Mouse (Mus musculus): ENCODE measurements around the gene Opa3. TPM values are rescaled to one million over a fixed set of nuclear protein-coding genes. Genes with fewer than 3 reads are reported as not detected.
A peak's percentile ranks its signal among the peaks of the same experiment; 100 is the strongest.

Gene Opa3
- total RNA-seq, 2 experiments from 2014 or later: 42.7 to 46.8 TPM

DNA sequence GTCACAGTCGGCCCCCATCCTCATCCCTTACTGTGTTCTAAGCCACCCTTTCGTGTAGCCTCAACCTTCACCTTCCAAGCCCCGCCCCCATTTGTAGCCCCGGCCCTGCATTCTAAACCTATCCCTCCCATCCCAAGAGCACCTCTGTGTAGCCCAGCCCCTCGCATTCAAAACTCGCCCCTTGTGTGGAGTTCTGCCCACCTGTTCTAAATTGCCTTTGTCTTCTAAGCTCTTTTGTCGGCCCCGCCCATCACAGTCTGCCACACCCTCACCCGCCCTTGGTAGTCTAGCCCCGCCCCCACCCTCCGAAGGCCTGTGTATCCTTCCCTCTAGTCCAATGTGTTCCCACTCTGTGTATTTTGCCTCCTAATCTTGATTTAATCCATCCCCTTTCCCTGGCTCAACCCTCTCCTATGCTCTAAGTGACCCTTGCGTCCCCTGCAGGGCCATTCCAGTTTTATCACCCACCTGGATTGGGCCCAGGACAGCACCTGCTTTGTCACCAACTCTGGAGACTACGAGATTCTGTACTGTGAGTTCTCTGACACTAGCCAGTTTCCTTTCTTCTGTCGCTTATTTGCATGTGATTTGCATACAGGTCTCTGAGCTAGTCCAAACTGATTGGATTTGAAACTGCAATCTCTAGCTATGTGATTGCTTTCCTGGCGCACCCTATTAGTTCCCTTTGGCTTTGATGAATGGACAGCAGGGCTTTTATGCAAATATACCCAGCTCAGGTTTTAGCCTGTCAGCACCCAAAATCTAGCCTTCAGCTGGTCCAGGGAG is 25.9 kb upstream of the Opa3 start:
- DNase-seq (ENCODE audit: extremely low spot score in 1 of 2, low spot score in 2 of 2): no peak
- Histone ChIP-seq H3K4me3 (no peak overlapping the region), H3K27ac (no peak overlapping the region)
- no peak for TF ChIP-seq CTCF (IDR thresholded peaks at IDR 0.05)
- intact Hi-C loops (cut with DNase I): no loop called here

DNA sequence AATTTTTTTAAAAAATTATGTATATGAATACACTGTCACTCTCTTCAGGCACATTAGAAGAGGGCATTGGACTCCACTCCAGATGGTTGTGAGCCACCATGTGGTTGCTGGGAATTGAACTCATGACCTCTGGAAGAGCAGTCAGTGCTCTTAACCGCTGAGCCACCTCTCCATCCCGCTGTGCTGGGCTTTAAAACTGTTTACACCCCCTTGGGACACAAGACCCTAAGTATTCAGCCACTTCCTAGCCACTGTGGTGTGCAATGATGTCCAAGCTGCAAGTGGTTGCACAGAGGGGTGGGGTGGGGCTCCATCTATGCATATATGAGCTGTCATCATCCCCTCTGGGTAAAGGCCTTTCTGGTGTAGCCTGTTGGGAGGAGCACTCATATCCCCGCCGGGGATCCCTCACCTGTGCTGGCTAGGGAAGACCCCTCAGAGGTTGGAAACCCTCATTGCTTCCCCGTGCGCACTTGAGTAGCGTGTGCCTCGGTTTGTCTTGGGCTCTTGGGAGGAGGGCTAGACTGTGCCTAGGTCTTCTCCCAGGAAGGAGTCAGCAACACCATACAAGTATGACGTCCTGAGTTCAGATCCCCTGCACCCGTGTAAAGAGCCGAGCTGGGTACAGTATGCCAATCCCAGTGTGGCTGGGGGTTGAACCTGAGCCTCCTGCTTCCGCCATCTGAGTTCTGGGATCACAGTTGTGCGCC is 19.8 kb upstream of the Opa3 start:
- Histone ChIP-seq H3K4me3 (no peak overlapping the region), H3K27ac (no peak overlapping the region)
- intact Hi-C loops (cut with DNase I): loop anchor here (2.0 kb wide), 1 partner anchor 30 kb away; no protein-coding TSS in a partner anchor
- TF ChIP-seq CTCF (IDR thresholded peaks at IDR 0.05): no peak
- no peak for DNase-seq (ENCODE audit: extremely low spot score in 1 of 2, low spot score in 2 of 2)

DNA sequence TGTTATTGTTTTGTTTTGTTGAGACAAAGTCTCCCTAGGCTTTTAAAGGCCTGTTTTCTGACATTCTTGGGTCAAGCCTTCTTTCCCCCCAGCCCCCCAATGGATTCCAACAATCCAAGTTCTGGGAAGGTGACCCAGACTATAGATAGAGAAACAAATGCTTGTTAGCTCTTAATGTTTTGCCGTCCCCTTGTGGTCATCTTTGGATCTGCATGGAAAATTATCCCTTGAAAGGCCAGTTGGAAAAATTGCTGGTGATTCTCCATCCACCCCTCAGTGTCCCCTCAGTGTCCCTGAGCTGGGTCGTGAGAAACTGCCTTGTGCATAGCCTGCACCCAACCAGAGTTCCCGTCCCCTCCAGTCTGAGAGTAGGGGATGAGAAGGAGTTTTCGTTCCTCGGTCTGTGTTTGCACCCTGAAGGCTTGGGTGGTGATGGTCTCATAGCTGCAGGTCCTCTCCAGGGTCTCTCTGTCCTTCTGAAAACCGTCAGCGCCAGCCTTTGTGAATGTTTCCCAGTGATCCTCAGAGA is 19.1 kb upstream of the Opa3 start:
- no peak overlapping the region for H3K27ac ChIP-seq
- intact Hi-C loops (cut with DNase I): loop anchor here (2.0 kb wide), 1 partner anchor 30 kb away; no protein-coding TSS in a partner anchor
- DNase-seq (ENCODE audit: extremely low spot score in 1 of 2, low spot score in 2 of 2): peak; percentile 44 to 52
- peak; percentile 86 for TF ChIP-seq CTCF (IDR thresholded peaks at IDR 0.05)
- H3K4me3 ChIP-seq: no peak overlapping the region

DNA sequence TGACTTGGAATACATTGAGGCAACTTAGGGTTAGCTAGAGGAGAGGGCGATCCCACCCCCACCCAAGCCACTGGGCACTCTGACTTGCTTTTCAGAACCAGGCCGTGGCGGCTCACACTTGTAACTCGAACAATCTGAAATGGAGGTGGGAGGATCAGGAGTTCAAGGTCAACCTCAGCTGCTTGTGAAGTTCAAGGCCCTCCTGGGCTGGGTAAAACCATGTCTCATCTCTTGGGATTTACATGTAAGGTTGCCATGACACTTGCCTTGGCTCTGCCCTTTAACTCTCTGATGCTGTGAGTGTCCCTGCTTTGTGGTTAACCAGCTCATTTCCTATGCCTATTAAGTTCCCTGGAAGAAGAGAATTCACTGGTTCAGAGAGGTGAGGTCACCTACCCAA is 18.6 kb upstream of the Opa3 start:
- Histone ChIP-seq H3K27ac (no peak overlapping the region), H3K4me3 (no peak overlapping the region)
- no peak for DNase-seq (ENCODE audit: extremely low spot score in 1 of 2, low spot score in 2 of 2)
- intact Hi-C loops (cut with DNase I): loop anchor here (2.0 kb wide), 1 partner anchor 31 kb away; no protein-coding TSS in a partner anchor
- no peak for TF ChIP-seq CTCF (IDR thresholded peaks at IDR 0.05)

DNA sequence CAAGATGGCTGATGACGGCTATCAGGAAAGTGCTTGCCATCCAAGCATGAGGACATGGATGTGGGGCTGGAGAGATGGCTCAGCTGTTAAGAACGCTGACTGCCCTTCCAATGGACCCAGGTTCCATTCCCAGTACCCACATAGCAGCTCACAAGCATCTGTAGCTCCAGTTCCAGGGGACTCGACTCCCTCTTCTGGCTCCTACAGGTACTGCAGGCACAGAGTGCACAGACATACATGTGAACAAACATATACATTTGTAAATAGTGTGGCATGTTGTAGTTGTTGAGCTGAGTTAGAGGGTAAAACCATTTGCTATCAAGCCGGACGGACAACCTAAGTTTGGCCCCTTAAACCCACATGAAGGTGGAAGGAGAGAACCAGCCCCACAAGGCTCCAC is 18.1 kb upstream of the Opa3 start:
- intact Hi-C loops (cut with DNase I): no loop called here
- peak; percentile 32 for TF ChIP-seq CTCF (IDR thresholded peaks at IDR 0.05)
- Histone ChIP-seq H3K4me3 (no peak overlapping the region), H3K27ac (no peak overlapping the region)
- no peak for DNase-seq (ENCODE audit: extremely low spot score in 1 of 2, low spot score in 2 of 2)

DNA sequence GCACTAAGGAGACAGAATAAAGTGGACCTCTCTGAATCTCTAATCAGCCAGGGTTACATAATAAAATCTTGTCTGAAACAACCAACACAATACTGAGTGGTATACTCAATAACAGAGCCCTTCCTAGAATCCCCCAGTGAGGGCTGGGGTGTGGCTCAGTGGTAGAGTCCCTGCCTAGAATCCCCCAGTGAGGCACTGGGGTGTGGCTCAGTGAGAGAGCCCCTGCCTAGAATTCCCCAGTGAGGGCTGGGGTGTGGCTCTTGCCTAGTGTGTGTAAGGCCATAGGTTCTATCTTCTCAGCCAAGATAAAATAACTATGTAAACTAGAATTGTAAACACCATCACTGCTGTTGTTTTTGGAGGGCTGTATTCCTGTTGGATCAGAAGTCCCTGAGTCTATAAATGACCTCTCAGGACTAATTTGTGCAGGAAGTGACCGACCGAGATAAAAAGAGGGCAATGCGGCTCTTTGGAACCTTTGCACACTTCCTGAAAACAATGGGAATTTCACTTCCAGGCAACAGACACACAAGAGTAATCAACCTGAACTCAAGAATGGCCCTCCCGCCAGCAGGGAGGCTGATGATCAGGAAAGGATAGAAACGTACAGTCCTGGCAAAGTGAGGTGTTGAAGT is 17.0 kb upstream of the Opa3 start:
- TF ChIP-seq CTCF (IDR thresholded peaks at IDR 0.05): no peak
- intact Hi-C loops (cut with DNase I): no loop called here

DNA sequence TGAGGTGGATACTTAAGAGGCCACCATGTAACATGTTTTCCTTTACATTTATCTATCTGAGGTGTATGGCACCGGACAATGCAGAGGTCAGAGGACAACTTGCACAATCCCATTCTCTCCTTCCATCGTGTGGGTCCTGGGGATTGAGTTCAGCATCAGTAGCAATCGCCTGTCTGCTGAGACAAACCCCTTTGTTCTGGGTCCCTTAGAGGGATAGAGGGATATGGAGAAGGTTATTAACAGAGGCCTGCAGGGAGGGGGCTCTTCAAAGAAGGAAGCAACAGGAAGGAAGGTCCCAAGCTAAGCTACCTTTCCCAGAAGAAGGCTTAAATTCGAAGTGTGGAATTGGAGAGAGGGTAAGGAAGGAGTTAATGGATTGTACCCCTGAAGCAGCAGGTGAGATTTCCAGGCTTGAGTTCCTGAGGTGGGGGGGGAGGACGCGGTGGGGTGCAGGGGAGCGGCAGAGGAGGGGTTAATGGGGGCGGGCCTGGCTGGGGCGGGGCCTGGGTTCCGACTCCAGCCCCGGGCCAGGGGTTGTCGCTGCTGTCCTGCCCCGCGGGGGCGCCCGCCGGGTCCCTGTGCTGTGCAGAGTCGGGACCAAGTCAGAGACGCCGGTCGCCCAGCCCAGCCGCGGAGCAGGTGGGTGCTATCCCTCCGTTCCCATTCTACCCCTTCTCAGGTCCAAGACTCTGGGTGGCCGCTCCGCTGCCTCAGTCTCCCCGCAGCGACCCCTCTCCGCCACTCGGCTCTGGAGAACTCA is 16.0 kb upstream of the Opa3 start, which contains the start of gene Gpr4:
TSS of gene Gpr4 (plus strand) at position 543 of the 760 bp plus-strand sequence.
- intact Hi-C loops (cut with DNase I): no loop called here
- H3K4me3 ChIP-seq: peak within 1 kb of the TSS; percentile 53
- H3K27ac ChIP-seq: peak within 1 kb of the TSS; percentile 57; the same call in 1 of the 2 replicates
- TF ChIP-seq CTCF (IDR thresholded peaks at IDR 0.05): peak; percentile 14
- no peak for DNase-seq (ENCODE audit: extremely low spot score in 1 of 2, low spot score in 2 of 2)

More for the DNA sequence above, 17.0 kb upstream of the Opa3 start:
- Histone ChIP-seq H3K4me3 (no peak overlapping the region), H3K27ac (no peak overlapping the region)
- DNase-seq (ENCODE audit: extremely low spot score in 1 of 2, low spot score in 2 of 2): no peak

DNA sequence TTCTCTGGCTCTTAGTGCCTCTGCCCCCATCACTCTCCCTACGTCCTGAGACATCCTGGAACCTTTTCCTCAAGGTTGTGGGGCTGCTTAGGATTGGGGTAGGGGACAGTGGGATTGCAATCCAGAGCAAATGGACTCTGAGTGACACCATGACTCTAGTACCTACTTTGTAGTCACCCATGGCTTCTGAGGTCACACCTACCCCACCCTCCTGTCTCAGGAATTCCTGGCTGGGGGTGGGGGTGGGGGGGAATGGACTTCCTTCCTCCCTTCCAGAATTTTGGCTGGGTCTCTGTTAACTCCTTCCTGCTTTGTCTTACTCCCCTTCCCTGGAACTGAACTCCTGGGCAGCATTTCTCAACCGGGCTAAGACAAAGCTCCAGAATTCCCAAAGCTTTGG is 14.7 kb upstream of the Opa3 start:
- Histone ChIP-seq H3K4me3 (peak overlapping the region; percentile 27; the same call in 1 of the 2 replicates), H3K27ac (no peak overlapping the region; the same call in 1 of the 2 replicates)
- no peak for TF ChIP-seq CTCF (IDR thresholded peaks at IDR 0.05)
- intact Hi-C loops (cut with DNase I): no loop called here
- DNase-seq (ENCODE audit: extremely low spot score in 1 of 2, low spot score in 2 of 2): no peak

DNA sequence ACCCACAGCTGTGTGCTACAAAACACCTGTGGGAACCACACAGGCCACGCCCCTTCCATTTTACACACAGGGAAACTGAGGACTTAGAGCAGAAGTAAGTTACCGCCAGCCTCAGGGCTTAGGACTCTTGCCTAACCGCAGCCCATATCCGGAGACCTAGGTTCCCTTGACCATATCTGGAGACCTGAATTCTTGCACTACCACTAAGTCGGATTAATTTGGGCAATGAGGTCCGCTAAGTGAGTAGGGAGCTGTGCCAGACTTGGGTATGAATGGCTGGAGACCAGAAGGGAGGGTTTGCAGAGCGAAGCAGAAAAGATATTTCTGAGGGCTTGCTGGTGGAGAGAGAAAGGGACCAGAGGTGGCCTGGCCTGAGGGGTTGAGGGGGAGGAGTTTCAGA is 13.8 kb upstream of the Opa3 start:
- Histone ChIP-seq H3K27ac (no peak overlapping the region; the same call in 1 of the 2 replicates), H3K4me3 (no peak overlapping the region; the same call in none of the 2 replicates)
- no peak for TF ChIP-seq CTCF (IDR thresholded peaks at IDR 0.05)
- no peak for DNase-seq (ENCODE audit: extremely low spot score in 1 of 2, low spot score in 2 of 2)
- intact Hi-C loops (cut with DNase I): no loop called here

DNA sequence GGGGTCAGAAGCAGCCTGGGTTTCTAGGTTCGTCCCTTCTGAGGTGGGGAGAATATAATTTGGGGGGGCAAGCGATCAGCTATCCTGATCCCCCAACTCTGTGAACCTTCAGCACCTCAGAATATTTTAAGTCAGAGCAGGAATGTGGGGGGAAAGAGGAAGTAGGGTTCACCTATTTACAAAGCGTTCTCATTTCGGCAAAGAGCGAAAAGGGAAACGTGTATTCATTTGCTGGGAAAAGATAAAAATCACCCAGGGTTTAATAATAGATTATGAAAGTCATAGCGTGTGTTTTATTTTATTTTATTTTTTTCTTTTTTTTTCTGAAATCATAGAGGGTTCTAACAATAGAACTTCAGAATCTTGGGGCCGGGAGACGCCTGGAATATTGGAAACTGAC is 13.2 kb upstream of the Opa3 start:
- intact Hi-C loops (cut with DNase I): no loop called here
- TF ChIP-seq CTCF (IDR thresholded peaks at IDR 0.05): no peak
- Histone ChIP-seq H3K27ac (no peak overlapping the region; the same call in 1 of the 2 replicates), H3K4me3 (no peak overlapping the region; the same call in 1 of the 2 replicates)
- no peak for DNase-seq (ENCODE audit: extremely low spot score in 1 of 2, low spot score in 2 of 2)

DNA sequence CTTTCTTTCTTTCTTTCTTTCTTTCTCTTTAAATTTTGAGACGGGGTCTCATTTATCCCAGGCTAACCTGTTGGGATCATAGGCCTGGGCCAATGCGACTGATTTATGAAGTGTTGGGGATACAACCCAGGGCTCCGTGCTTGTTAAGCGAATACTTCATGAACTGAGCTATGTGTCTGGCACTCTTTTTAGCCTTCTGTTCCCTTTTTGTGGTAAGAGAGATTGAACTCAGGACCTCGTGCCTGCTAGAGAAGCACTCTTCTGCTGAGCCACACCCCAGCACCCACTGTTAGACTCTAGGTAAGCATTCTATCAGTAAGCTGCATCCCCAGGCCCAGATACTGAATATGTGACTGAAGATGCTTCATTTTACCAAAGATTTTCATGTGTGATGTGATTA is 10.6 kb upstream of the Opa3 start:
- no peak overlapping the region for H3K27ac ChIP-seq
- intact Hi-C loops (cut with DNase I): no loop called here
- no peak for DNase-seq (ENCODE audit: extremely low spot score in 1 of 2, low spot score in 2 of 2)
- TF ChIP-seq CTCF (IDR thresholded peaks at IDR 0.05): no peak
- H3K4me3 ChIP-seq: no peak overlapping the region

All from left cerebral cortex, adult 2 months (tissue).